Mouse (Mus musculus): Measurements from ENCODE around the gene Slco3a1.

DNA sequence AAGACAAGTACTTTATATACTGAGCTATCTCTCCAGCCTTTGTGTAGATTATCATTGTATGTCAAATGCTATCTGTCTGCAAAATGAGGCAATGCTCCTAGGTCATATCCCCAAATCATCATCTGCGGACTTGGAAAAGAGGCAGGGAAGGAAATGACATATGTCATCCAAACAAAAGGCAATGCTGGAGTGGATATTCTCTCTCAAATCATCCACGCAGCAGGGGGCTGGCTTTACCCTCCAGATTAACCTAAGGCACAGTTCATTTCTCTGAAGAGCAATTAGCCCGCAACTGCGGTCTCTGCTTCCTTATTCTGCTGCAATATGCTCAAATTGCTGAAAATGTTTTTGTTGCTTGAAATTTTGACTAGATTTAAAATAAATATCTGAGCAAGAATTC lies 92.1 kb downstream of the Slco3a1 start:
- TF ChIP-seq CTCF (IDR thresholded peaks at IDR 0.05; ENCODE audit: low read depth) (no peak), EP300 (IDR thresholded peaks at IDR 0.05; ENCODE audit: low read depth) (no peak)
